Mouse (Mus musculus) heart, embryonic 14.5 days (tissue): ENCODE measurements around the gene Fancl. TPM values are rescaled to one million over a fixed set of nuclear protein-coding genes. Genes with fewer than 3 reads are reported as not detected.

Experiments
- ATAC-seq: fragments of 200-750 bp; cut with Nextera tagmentation; 2 replicates; pipeline ENCODE4 v1.8.0; 2017; ENCODE audit warnings: low read depth, moderate TSS enrichment; ENCODE audit not compliant: insufficient number of reproducible peaks, insufficient read depth, low FRiP score
- H3K27ac ChIP-seq, 2 experiments: fragments of 200-500 bp in 1 of 2; fragments of 300-500 bp in 1 of 2; sonication (generic) in 1 of 2; replicated peaks in 1 of 2; 2 replicates each; pipeline ENCODE4 v1.5.1; 2012 to 2014; ENCODE audit warnings: low read depth in 2 of 2, low read length in 2 of 2, control low read depth in 1 of 2, mild to moderate bottlenecking in 1 of 2, mixed read lengths in 1 of 2; ENCODE audit not compliant: control insufficient read depth in 1 of 2, insufficient read depth in 1 of 2
- H3K27me3 ChIP-seq: fragments of 300-500 bp; sonication (generic); 2 replicates; pipeline ENCODE4 v1.6.1; 2014; ENCODE audit warnings: mild to moderate bottlenecking, low read length, control low read depth; ENCODE audit not compliant: control insufficient read depth, insufficient read depth
- H3K36me3 ChIP-seq: fragments of 300-500 bp; sonication (generic); 2 replicates; pipeline ENCODE4 v1.6.1; 2014; ENCODE audit warnings: mild to moderate bottlenecking, control low read depth, low read length, mixed read lengths; ENCODE audit not compliant: control insufficient read depth, insufficient read depth
- H3K4me1 ChIP-seq, 2 experiments: fragments of 200-500 bp in 1 of 2; fragments of 300-500 bp in 1 of 2; sonication (generic) in 1 of 2; 2 replicates each; pipeline ENCODE4 v1.6.1; 2012 to 2014; ENCODE audit warnings: low read length in 2 of 2, control low read depth in 1 of 2, mixed read lengths in 1 of 2; ENCODE audit not compliant: control insufficient read depth in 2 of 2, insufficient read depth in 2 of 2
- H3K4me2 ChIP-seq: fragments of 300-500 bp; sonication (generic); 2 replicates; pipeline ENCODE4 v1.6.1; 2014; ENCODE audit warnings: mild to moderate bottlenecking, low read length
- H3K4me3 ChIP-seq, 2 experiments: fragments of 200-500 bp in 1 of 2; fragments of 300-500 bp in 1 of 2; sonication (generic) in 1 of 2; 2 replicates each; pipeline ENCODE4 v1.5.1; 2012 to 2014; ENCODE audit warnings: low read length in 2 of 2, mild to moderate bottlenecking in 2 of 2, control low read depth in 1 of 2, low read depth in 1 of 2, moderate library complexity in 1 of 2; ENCODE audit not compliant: control insufficient read depth in 1 of 2, insufficient read depth in 1 of 2
- H3K9ac ChIP-seq: fragments of 300-500 bp; sonication (generic); 2 replicates; pipeline ENCODE4 v1.6.1; 2014; ENCODE audit warnings: mild to moderate bottlenecking, low read length
- H3K9me3 ChIP-seq: fragments of 300-500 bp; sonication (generic); 2 replicates; pipeline ENCODE4 v1.6.1; 2016; ENCODE audit warnings: low read length, control low read depth; ENCODE audit not compliant: control insufficient read depth
- WGBS: fragments of 180-500 bp; shearing (Covaris S2); extraction: QIAGEN DNeasy Blood & Tissue Kit; methylation state at CpG from one replicate; pipeline ENCODE4 v1.1.7; 2014; 5-methylcytosine and 5-hydroxymethylcytosine counted together
- polyA plus RNA-seq: library from polyadenylated mRNA; unstranded; fragments of >200 nt; fragmentation: Nextera tagmentation; extraction: Ambion mirVana; gene quantifications from 2 replicates; pipeline ENCODE4 v1.2.1, GENCODE M21; 2014

Fancl gene
- polyA plus RNA-seq, 1 experiment from 2014 or later: 23.8 TPM

GRCm38 (mm10) chr11:26387087-26387611 lies 1.2 kb downstream of the Fancl start:
- under 1% methylated on average over 42 of the region's 42 CpGs for WGBS
- Histone ChIP-seq H3K4me2 (peak overlapping the region; percentile 78), H3K9me3 (no peaks in the 10 kb centered on the region), H3K4me3 (peak overlapping the region; percentile 57 to 70), H3K4me1 (peaks cover 0 to 8% of the 10 kb centered on the region in 2 experiments; a peak in 1 of 4 replicates), H3K27ac (peak overlapping the region; percentile 66 to 85), H3K27me3 (no peaks in the 10 kb centered on the region), H3K36me3 (no peaks in the 10 kb centered on the region), H3K9ac (peak overlapping the region; percentile 81)
- ATAC-seq: peak; percentile 100

- no peak for ATAC-seq
- Histone ChIP-seq H3K27me3 (no peaks in the 10 kb centered on the region), H3K4me2 (no peak overlapping the region), H3K36me3 (no peaks in the 10 kb centered on the region), H3K4me1 (no peaks in the 10 kb centered on the region), H3K9me3 (no peaks in the 10 kb centered on the region), H3K9ac (no peak overlapping the region), H3K4me3 (no peak overlapping the region), H3K27ac (no peak overlapping the region)
- 55% methylated on average over 3 of the region's 3 CpGs for WGBS
Observed at GRCm38 (mm10) chr11:26395561-26395960, 9.6 kb downstream of the Fancl start.

GRCm38 (mm10) chr11:26412972-26413371 lies 27.0 kb downstream of the Fancl start:
- Histone ChIP-seq H3K4me2 (no peak overlapping the region), H3K27me3 (no peaks in the 10 kb centered on the region), H3K36me3 (no peaks in the 10 kb centered on the region), H3K4me3 (no peak overlapping the region), H3K27ac (no peak overlapping the region), H3K4me1 (no peaks in the 10 kb centered on the region), H3K9ac (no peak overlapping the region), H3K9me3 (no peaks in the 10 kb centered on the region)
- no peak for ATAC-seq
- WGBS: 91% methylated on average over 3 of the region's 3 CpGs

GRCm38 (mm10) chr11:26421472-26421871 lies 35.5 kb downstream of the Fancl start:
- no peak for ATAC-seq
- no peak overlapping the region for H3K27ac ChIP-seq
- no peaks in the 10 kb centered on the region for H3K4me1 ChIP-seq
- no peaks in the 10 kb centered on the region for H3K9me3 ChIP-seq
- peaks cover 10% of the 10 kb centered on the region; the same call in 1 of the 2 replicates for H3K36me3 ChIP-seq
- WGBS: 58% methylated on average over 2 of the region's 2 CpGs
- H3K9ac ChIP-seq: no peak overlapping the region
- no peaks in the 10 kb centered on the region for H3K27me3 ChIP-seq
- H3K4me3 ChIP-seq: no peak overlapping the region
- no peak overlapping the region for H3K4me2 ChIP-seq

GRCm38 (mm10) chr11:26434229-26434628 lies 48.3 kb downstream of the Fancl start:
- ATAC-seq: no peak
- Histone ChIP-seq H3K27ac (no peak overlapping the region), H3K4me1 (no peaks in the 10 kb centered on the region), H3K9me3 (no peaks in the 10 kb centered on the region), H3K4me2 (no peak overlapping the region), H3K36me3 (no peaks in the 10 kb centered on the region), H3K4me3 (no peak overlapping the region), H3K27me3 (no peaks in the 10 kb centered on the region), H3K9ac (no peak overlapping the region)

DNA sequence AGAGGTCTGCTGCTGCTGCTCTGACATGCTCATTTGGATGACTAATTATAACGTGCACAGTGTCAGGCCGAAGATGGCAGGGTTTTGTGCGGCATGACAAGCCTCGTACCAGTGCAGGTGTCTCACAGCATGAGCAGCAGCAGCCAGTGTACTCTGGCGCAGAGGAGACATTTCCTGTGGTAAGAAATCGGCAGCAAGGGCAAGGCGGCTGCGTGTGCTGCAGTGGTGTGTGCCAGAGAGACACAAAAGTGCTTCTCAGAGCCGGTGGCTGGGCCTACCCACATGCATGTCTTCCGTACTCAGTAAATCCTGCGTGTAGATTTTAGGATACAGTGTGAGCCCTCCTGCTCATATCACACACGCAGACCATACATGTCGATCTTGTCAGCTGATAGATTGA lies 51.9 kb downstream of the Fancl start:
- Histone ChIP-seq H3K36me3 (0 out of 2 replicates have a peak, but pooled peaks cover 4% of the 10 kb centered on the region), H3K4me2 (no peak overlapping the region), H3K27ac (no peak overlapping the region), H3K27me3 (no peaks in the 10 kb centered on the region), H3K4me1 (no peaks in the 10 kb centered on the region), H3K4me3 (no peak overlapping the region), H3K9me3 (no peaks in the 10 kb centered on the region), H3K9ac (no peak overlapping the region)
- ATAC-seq: no peak
- 79% methylated on average over 13 of the region's 13 CpGs for WGBS

DNA sequence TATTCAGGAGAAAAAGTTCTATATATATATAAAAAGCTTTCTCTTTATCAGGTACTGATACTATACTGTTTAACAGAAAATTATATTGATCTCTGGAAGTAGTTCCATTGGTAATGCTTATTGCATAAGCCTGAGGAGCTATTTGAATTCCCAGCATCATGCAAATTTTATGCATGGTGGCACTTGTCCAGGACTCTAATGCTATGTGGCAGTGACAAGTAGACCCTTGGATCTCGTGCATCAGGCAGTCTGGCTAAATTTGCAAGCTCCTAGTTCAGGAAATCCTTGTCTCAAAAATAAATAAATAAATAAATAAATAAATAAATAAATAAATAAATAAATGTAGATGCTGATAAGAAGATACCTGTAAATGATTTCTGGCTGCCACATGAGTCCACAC lies 55.2 kb downstream of the Fancl start:
- H3K9ac ChIP-seq: no peak overlapping the region
- H3K27me3 ChIP-seq: no peaks in the 10 kb centered on the region
- WGBS: 53% methylated on average over 1 of the region's 1 CpGs
- H3K27ac ChIP-seq: no peak overlapping the region
- H3K4me3 ChIP-seq: no peak overlapping the region
- H3K4me2 ChIP-seq: no peak overlapping the region
- no peaks in the 10 kb centered on the region for H3K4me1 ChIP-seq
- 0 out of 2 replicates have a peak, but pooled peaks cover 4% of the 10 kb centered on the region for H3K36me3 ChIP-seq
- no peak for ATAC-seq
- no peaks in the 10 kb centered on the region for H3K9me3 ChIP-seq

DNA sequence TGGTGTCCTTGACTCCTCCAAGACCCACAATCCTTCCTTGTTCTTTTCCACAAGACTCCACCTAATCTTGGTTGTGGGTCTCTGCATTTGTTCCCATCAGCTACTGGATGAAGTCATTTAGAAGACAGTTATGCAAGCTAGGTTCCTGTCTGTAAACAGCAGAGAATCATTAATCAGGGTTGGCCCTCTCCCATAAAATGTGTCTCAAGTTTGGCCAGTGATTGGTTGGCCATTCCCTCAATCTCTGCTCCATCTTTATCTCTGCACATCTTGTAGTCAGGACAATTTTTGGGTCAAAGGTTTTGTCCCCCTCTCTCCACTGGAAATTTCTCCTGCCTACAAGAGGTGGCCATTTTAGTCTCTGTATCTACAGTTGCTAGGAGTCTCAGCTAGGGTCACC lies 58.4 kb downstream of the Fancl start:
- Histone ChIP-seq H3K4me2 (no peak overlapping the region), H3K4me3 (no peak overlapping the region), H3K36me3 (0 out of 2 replicates have a peak, but pooled peaks cover 4% of the 10 kb centered on the region), H3K4me1 (no peaks in the 10 kb centered on the region), H3K9me3 (no peaks in the 10 kb centered on the region), H3K9ac (no peak overlapping the region), H3K27ac (no peak overlapping the region), H3K27me3 (no peaks in the 10 kb centered on the region)
- ATAC-seq: no peak
